Mouse (Mus musculus) kidney, postnatal 0 days (tissue): ENCODE results near the gene Arhgef9. TPM values are rescaled to one million over a fixed set of nuclear protein-coding genes. Genes with fewer than 3 reads are reported as not detected.

Experiments used
- ATAC-seq: fragments of 200-750 bp; cut with Nextera tagmentation; replicated peaks from 2 replicates; pipeline ENCODE4 v1.8.0; 2017; ENCODE audit warnings: low read depth, moderate number of reproducible peaks, moderate TSS enrichment, moderate library complexity; ENCODE audit not compliant: low FRiP score
- DNase-seq: peaks from one replicate; pipeline ENCODE4 v3.0.0-alpha.2; 2016; ENCODE audit warnings: low spot score
- H3K27ac ChIP-seq: fragments of 300-500 bp; sonication (generic); 2 replicates; pipeline ENCODE4 v1.5.1; 2014; ENCODE audit warnings: mild to moderate bottlenecking
- H3K27me3 ChIP-seq: fragments of 300-500 bp; sonication (generic); 2 replicates; pipeline ENCODE4 v1.6.1; 2014; ENCODE audit warnings: low read length, mixed read lengths; ENCODE audit not compliant: insufficient read depth
- H3K36me3 ChIP-seq: fragments of 300-500 bp; sonication (generic); 2 replicates; pipeline ENCODE4 v1.6.1; 2014; ENCODE audit warnings: low read length, mixed read lengths; ENCODE audit not compliant: insufficient read depth
- H3K4me1 ChIP-seq: fragments of 300-500 bp; sonication (generic); replicated peaks from 2 replicates; pipeline ENCODE4 v1.6.1; 2014; ENCODE audit warnings: antibody characterized with exemption, low read length, mixed read lengths; ENCODE audit not compliant: insufficient read depth
- H3K4me2 ChIP-seq: fragments of 300-500 bp; sonication (generic); 2 replicates; pipeline ENCODE4 v1.6.1; 2014; ENCODE audit warnings: mild to moderate bottlenecking, low read length, moderate library complexity, mixed read lengths
- H3K4me3 ChIP-seq: fragments of 300-500 bp; sonication (generic); replicated peaks from 2 replicates; pipeline ENCODE4 v1.5.1; 2014; ENCODE audit warnings: low read depth, low read length
- H3K9ac ChIP-seq: fragments of 300-500 bp; sonication (generic); 2 replicates; pipeline ENCODE4 v1.6.1; 2014; ENCODE audit warnings: low read depth, low read length
- H3K9me3 ChIP-seq: fragments of 300-500 bp; sonication (generic); replicated peaks from 2 replicates; pipeline ENCODE4 v1.6.1; 2016; ENCODE audit warnings: low read length, inconsistent platforms, mixed read lengths
- CTCF ChIP-seq: IDR thresholded peaks from 2 replicates; pipeline ENCODE4 v1.5.1; 2016; ENCODE audit warnings: antibody characterized with exemption, low read depth, mild to moderate bottlenecking, moderate library complexity
- WGBS: fragments of 180-500 bp; shearing (Covaris S2); extraction: QIAGEN DNeasy Blood & Tissue Kit; methylation state at CpG from one replicate; pipeline ENCODE4 v1.1.7; 2014; 5-methylcytosine and 5-hydroxymethylcytosine counted together
- polyA plus RNA-seq: library from polyadenylated mRNA; unstranded; fragments of >200 nt; fragmentation: Nextera tagmentation; extraction: Ambion mirVana; gene quantifications from 2 replicates; pipeline ENCODE4 v1.2.1, GENCODE M21; 2015

The Arhgef9 gene
- polyA plus RNA-seq, 1 experiment from 2014 or later, result 9.4 TPM

- Histone ChIP-seq H3K9ac (peak overlapping the region; percentile 54), H3K4me2 (peak overlapping the region; percentile 64), H3K4me3 (peak overlapping the region; percentile 50), H3K27me3 (no peaks in the 10 kb centered on the region), H3K4me1 (no peaks in the 10 kb centered on the region), H3K27ac (peak overlapping the region; percentile 87), H3K36me3 (no peaks in the 10 kb centered on the region), H3K9me3 (no peaks in the 10 kb centered on the region)
- WGBS, result 24% methylated on average over 23 of the region's 23 CpGs
- ATAC-seq, result no peak; the same call in 1 of the 2 replicates
- TF ChIP-seq CTCF, result no peak; the same call in 1 of the 2 replicates
- no peak for DNase-seq
These were observed 170.8 kb downstream of the Arhgef9 start for GRCm38 (mm10) chrX:95025779-95026360.

- no peaks in the 10 kb centered on the region for H3K36me3 ChIP-seq
- H3K9me3 ChIP-seq, result no peaks in the 10 kb centered on the region
- H3K27ac ChIP-seq, result no peak overlapping the region
- 14% methylated on average over 4 of the region's 4 CpGs for WGBS
- no peak for ATAC-seq
- peak; percentile 80 for TF ChIP-seq CTCF
- peak; percentile 66 for DNase-seq
- H3K9ac ChIP-seq, result no peak overlapping the region
- no peaks in the 10 kb centered on the region for H3K27me3 ChIP-seq
- H3K4me1 ChIP-seq, result no peaks in the 10 kb centered on the region
- H3K4me2 ChIP-seq, result no peak overlapping the region
- no peak overlapping the region for H3K4me3 ChIP-seq
These were observed 184.6 kb downstream of the Arhgef9 start for GRCm38 (mm10) chrX:95012033-95012432.

Other genes starting within 250 kb of the Arhgef9 start
- gene Spin4, start 170.2 kb downstream of the Arhgef9 start, polyA plus RNA-seq, result 7.5 and 7.8 TPM in 2 replicates
- 6.1 and 6.7 TPM in 2 replicates for gene Amer1, start 248.0 kb upstream of the Arhgef9 start, polyA plus RNA-seq